7 mouse cellular contexts compared by ENCODE assay signal in the genomic region with DNA sequence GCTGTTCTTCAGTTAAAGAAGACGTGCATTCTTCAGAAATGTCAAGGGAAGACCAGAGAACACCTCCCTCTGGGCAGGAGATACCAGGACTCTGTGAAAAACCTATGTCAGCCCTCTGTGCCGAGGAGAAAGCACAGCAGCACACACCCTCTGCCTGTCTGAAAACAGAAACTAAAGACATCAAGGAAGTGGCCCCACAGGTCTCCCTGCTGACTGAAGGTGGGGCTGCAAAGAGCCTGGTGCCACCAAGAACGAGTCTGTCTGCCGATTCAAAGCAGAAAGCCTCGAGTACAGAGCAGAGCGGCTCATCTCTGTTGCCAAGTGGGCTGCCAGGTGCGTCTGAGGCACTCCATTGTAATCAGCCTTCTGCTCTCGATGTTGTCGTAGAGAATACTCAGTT.
A peak's percentile ranks its signal among the peaks of the same experiment; 100 is the strongest.
DNase-seq lines count a peak whose midpoint lies in the region.

No protein-coding gene starts in this region.

- intact Hi-C loops in left cerebral cortex, postnatal 14 days (cut with DNase I) = no loop called here

- peaks cover 10% of the 10 kb centered on the region for H3K4me1 ChIP-seq in brown adipose tissue, adult 24 weeks (ENCODE audit: control insufficient read depth, insufficient read depth, insufficient read length, low read length)

- peak overlapping the region; percentile 91 for H3K27ac ChIP-seq in brown adipose tissue, adult 24 weeks (replicated peaks; ENCODE audit: low read depth, low read length)

- peak overlapping the region; percentile 58 for H3K4me3 ChIP-seq in brown adipose tissue, adult 24 weeks (ENCODE audit: insufficient read depth, low read depth, low read length)

- DNase-seq in CD8-positive naive resting alpha-beta T cell, adult 2 months (ENCODE audit: low read depth in 2 of 2, low spot score in 2 of 2) = peak; percentile 71 to 73
- DNase-seq in liver = peak; percentile 58
- DNase-seq in spleen, adult 18-20 months = peak; percentile 57
- no peak for DNase-seq in cerebellum, adult 9-10 months
- DNase-seq in cerebellum, postnatal 25 days = no peak
- no peak for DNase-seq in left cerebral cortex, postnatal 14 days (ENCODE audit: low spot score in 2 of 2)

Comparison
In these comparisons a context has a peak if more than half of its experiments do, and no peak if none do; other contexts are left out.
1. DNase-seq: peak in CD8-positive naive resting alpha-beta T cell, adult 2 months (2 of 2), liver (single experiment) and spleen, adult 18-20 months (2 of 2); none in cerebellum, adult 9-10 months (single experiment), cerebellum, postnatal 25 days (0 of 2) and left cerebral cortex, postnatal 14 days (0 of 2).